Mouse (Mus musculus): ENCODE measurements around the gene Fam3a. TPM values are rescaled to one million over a fixed set of nuclear protein-coding genes. Genes with fewer than 3 reads are reported as not detected.

The Fam3a gene
- polyA plus RNA-seq, 1 experiment from 2014 or later, result 30.5 TPM

Other genes starting within 250 kb of the Fam3a start
- gene Tex28, start 225.4 kb downstream of the Fam3a start, polyA plus RNA-seq (2016; fragmentation: Nextera tagmentation; extraction: Ambion mirVana), result not detected in 2 replicates
- 0.08 and 0.19 TPM in 2 replicates for gene Tktl1, start 216.0 kb downstream of the Fam3a start, polyA plus RNA-seq (2016; fragmentation: Nextera tagmentation; extraction: Ambion mirVana)
- 311 and 345 TPM in 2 replicates for gene Flna, start 143.5 kb downstream of the Fam3a start, polyA plus RNA-seq (2016; fragmentation: Nextera tagmentation; extraction: Ambion mirVana)
- gene Emd, start 138.6 kb downstream of the Fam3a start, polyA plus RNA-seq (2016; fragmentation: Nextera tagmentation; extraction: Ambion mirVana), result 21.3 and 25.4 TPM in 2 replicates
- 787 and 794 TPM in 2 replicates for gene Rpl10, start 122.5 kb downstream of the Fam3a start, polyA plus RNA-seq (2016; fragmentation: Nextera tagmentation; extraction: Ambion mirVana)
- gene Taz, start 111.4 kb downstream of the Fam3a start, polyA plus RNA-seq (2016; fragmentation: Nextera tagmentation; extraction: Ambion mirVana), result 90.9 and 94.9 TPM in 2 replicates
- gene Dnase1l1, start 110.9 kb downstream of the Fam3a start, polyA plus RNA-seq (2016; fragmentation: Nextera tagmentation; extraction: Ambion mirVana), result 9.9 and 11.6 TPM in 2 replicates
- gene Atp6ap1, start 96.2 kb downstream of the Fam3a start, polyA plus RNA-seq (2016; fragmentation: Nextera tagmentation; extraction: Ambion mirVana), result 94.8 and 106 TPM in 2 replicates
- 228 and 276 TPM in 2 replicates for gene Gdi1, start 88.3 kb downstream of the Fam3a start, polyA plus RNA-seq (2016; fragmentation: Nextera tagmentation; extraction: Ambion mirVana)
- 68.1 and 73.2 TPM in 2 replicates for gene Fam50a, start 80.2 kb downstream of the Fam3a start, polyA plus RNA-seq (2016; fragmentation: Nextera tagmentation; extraction: Ambion mirVana)
- gene Plxna3, start 64.2 kb downstream of the Fam3a start, polyA plus RNA-seq (2016; fragmentation: Nextera tagmentation; extraction: Ambion mirVana), result 27.1 and 27.3 TPM in 2 replicates
- gene Lage3, start 39.7 kb downstream of the Fam3a start, polyA plus RNA-seq (2016; fragmentation: Nextera tagmentation; extraction: Ambion mirVana), result 107 and 122 TPM in 2 replicates
- 57.1 and 59.8 TPM in 2 replicates for gene Ubl4a, start 20.1 kb downstream of the Fam3a start, polyA plus RNA-seq (2016; fragmentation: Nextera tagmentation; extraction: Ambion mirVana)
- gene Slc10a3, start 19.9 kb downstream of the Fam3a start, polyA plus RNA-seq (2016; fragmentation: Nextera tagmentation; extraction: Ambion mirVana), result 14.4 and 14.8 TPM in 2 replicates
- 22.1 and 22.3 TPM in 2 replicates for gene Ikbkg, start within 50 bp of the Fam3a start, polyA plus RNA-seq (2016; fragmentation: Nextera tagmentation; extraction: Ambion mirVana)
- gene G6pdx, start 35.9 kb upstream of the Fam3a start, polyA plus RNA-seq (2016; fragmentation: Nextera tagmentation; extraction: Ambion mirVana), result 44.1 and 46.0 TPM in 2 replicates
- 0.69 and 1.4 TPM in 2 replicates for gene Gm6880, start 88.1 kb upstream of the Fam3a start, polyA plus RNA-seq (2016; fragmentation: Nextera tagmentation; extraction: Ambion mirVana)
- gene Olfr1326-ps1, start 181.6 kb upstream of the Fam3a start, polyA plus RNA-seq (2016; fragmentation: Nextera tagmentation; extraction: Ambion mirVana), result not detected in 2 replicates
- not detected in 2 replicates for gene Olfr1325, start 199.4 kb upstream of the Fam3a start, polyA plus RNA-seq (2016; fragmentation: Nextera tagmentation; extraction: Ambion mirVana)